Mouse (Mus musculus) heart, postnatal 0 days (tissue): Measurements from ENCODE around the gene Ppp1r12a.

Experiments
- CTCF ChIP-seq: IDR thresholded peaks from 2 replicates; pipeline ENCODE4 v1.5.1; 2016; ENCODE audit warnings: antibody characterized with exemption, control low read depth, low read depth
- EP300 ChIP-seq: IDR thresholded peaks from 2 replicates; pipeline ENCODE4 v1.6.1; 2016; ENCODE audit warnings: antibody characterized with exemption, low read depth

DNA sequence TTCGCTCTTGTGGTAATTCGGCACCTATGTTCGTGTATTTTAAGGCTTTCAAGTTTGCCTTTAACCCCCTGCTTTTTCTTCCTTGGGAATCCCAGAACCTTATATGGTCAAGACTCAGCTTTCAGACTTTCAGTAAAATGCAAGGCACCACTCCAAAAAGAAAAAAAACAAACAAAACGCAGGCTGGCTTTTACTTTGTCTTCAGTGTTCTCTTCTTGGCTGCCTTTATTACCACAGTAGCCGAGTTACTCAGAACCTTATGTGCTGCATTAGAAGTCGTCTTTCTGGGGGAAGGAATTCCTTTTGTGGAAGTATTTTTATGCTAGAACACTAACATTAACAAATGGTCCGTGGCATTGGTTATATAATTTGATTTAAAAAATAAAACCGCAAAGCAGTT lies 22.8 kb downstream of the Ppp1r12a start:
- TF ChIP-seq CTCF (no peak), EP300 (no peak)
